Mouse (Mus musculus) lung, postnatal 0 days (tissue): ENCODE results near the gene Flad1.

Experiments used
- CTCF ChIP-seq: IDR thresholded peaks from 2 replicates; pipeline ENCODE4 v1.5.1; 2016; ENCODE audit warnings: antibody characterized with exemption, mild to moderate bottlenecking
- EP300 ChIP-seq: IDR thresholded peaks from 2 replicates; pipeline ENCODE4 v1.6.1; 2016; ENCODE audit warnings: antibody characterized with exemption, mild to moderate bottlenecking, control low read depth

- TF ChIP-seq CTCF, result no peak
- TF ChIP-seq EP300, result no peak
Measured at GRCm38 (mm10) chr3:89383651-89384255, 27.9 kb downstream of the Flad1 start.
